Mouse (Mus musculus): ENCODE data around the gene Specc1. TPM values are rescaled to one million over a fixed set of nuclear protein-coding genes. Genes with fewer than 3 reads are reported as not detected.

Gene Specc1
- polyA plus RNA-seq, 2 experiments = 8.7 to 8.9 TPM

DNA sequence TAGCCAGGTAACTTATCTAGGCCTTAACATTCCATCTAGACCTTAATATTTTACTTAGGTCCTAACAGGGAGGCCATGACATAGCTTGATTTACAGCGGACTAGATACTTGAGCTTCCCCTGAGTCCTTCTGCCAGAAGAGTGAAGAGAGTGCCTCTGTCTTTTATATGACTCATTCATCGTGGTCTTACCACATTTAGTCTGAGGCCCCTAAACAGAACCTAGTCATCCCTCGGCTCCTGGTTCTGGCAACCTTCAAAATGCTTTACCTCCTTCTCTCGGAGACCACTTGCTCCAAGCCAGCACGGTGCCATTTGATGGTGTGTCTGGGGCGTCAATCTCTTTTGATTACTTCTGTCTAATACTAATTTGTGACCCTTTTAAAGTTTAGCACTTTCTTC, 133.8 kb downstream of the Specc1 start:
- DNase-seq (ENCODE audit: low spot score) = no peak
- Histone ChIP-seq H3K9ac (ENCODE audit: low read depth, low read length, severe bottlenecking) (no peak overlapping the region), H3K4me1 (ENCODE audit: control insufficient read depth, insufficient read depth, low read length) (no peaks in the 10 kb centered on the region), H3K4me2 (replicated peaks; ENCODE audit: low read depth, low read length, severe bottlenecking) (no peak overlapping the region), H3K9me3 (ENCODE audit: control insufficient read depth, low read length) (no peaks in the 10 kb centered on the region), H3K27ac (replicated peaks; ENCODE audit: low read depth, low read length) (no peak overlapping the region), H3K27me3 (ENCODE audit: control insufficient read depth, insufficient read depth, low read length) (no peaks in the 10 kb centered on the region), H3K36me3 (ENCODE audit: control insufficient read depth, insufficient read depth, low read length) (no peaks in the 10 kb centered on the region), H3K4me3 (replicated peaks; ENCODE audit: low read length) (no peak overlapping the region)
- 55% methylated on average over 6 of the region's 6 CpGs for WGBS
- no peak for ATAC-seq (ENCODE audit: low FRiP score, low read depth)
- TF ChIP-seq POLR2A (IDR thresholded peaks at IDR 0.05; ENCODE audit: borderline replicate concordance, extremely low read depth, insufficient read depth, insufficient read length) = no peak

- H3K4me2 ChIP-seq (replicated peaks; ENCODE audit: low read depth, low read length, severe bottlenecking) = no peak overlapping the region
- no peak overlapping the region for H3K9ac ChIP-seq (ENCODE audit: low read depth, low read length, severe bottlenecking)
- DNase-seq (ENCODE audit: low spot score) (no peak), ATAC-seq (ENCODE audit: low FRiP score, low read depth) (no peak)
- TF ChIP-seq POLR2A (IDR thresholded peaks at IDR 0.05; ENCODE audit: borderline replicate concordance, extremely low read depth, insufficient read depth, insufficient read length) = no peak
- no peaks in the 10 kb centered on the region for H3K9me3 ChIP-seq (ENCODE audit: control insufficient read depth, low read length)
- no peaks in the 10 kb centered on the region for H3K4me1 ChIP-seq (ENCODE audit: control insufficient read depth, insufficient read depth, low read length)
- H3K27ac ChIP-seq (replicated peaks; ENCODE audit: low read depth, low read length) = no peak overlapping the region
- H3K27me3 ChIP-seq (ENCODE audit: control insufficient read depth, insufficient read depth, low read length) = no peaks in the 10 kb centered on the region
- H3K4me3 ChIP-seq (replicated peaks; ENCODE audit: low read length) = no peak overlapping the region
- H3K36me3 ChIP-seq (ENCODE audit: control insufficient read depth, insufficient read depth, low read length) = no peaks in the 10 kb centered on the region
- WGBS = 65% methylated on average over 3 of the region's 3 CpGs
These were observed 146.9 kb downstream of the Specc1 start for GRCm38 (mm10) chr11:62103380-62103911.

GRCm38 (mm10) chr11:62106401-62106871, 149.9 kb downstream of the Specc1 start:
- Histone ChIP-seq H3K9me3 (ENCODE audit: control insufficient read depth, low read length) (no peaks in the 10 kb centered on the region), H3K4me3 (replicated peaks; ENCODE audit: low read length) (no peak overlapping the region), H3K4me2 (replicated peaks; ENCODE audit: low read depth, low read length, severe bottlenecking) (no peak overlapping the region), H3K27me3 (ENCODE audit: control insufficient read depth, insufficient read depth, low read length) (no peaks in the 10 kb centered on the region), H3K9ac (ENCODE audit: low read depth, low read length, severe bottlenecking) (no peak overlapping the region), H3K36me3 (ENCODE audit: control insufficient read depth, insufficient read depth, low read length) (no peaks in the 10 kb centered on the region), H3K27ac (replicated peaks; ENCODE audit: low read depth, low read length) (no peak overlapping the region), H3K4me1 (ENCODE audit: control insufficient read depth, insufficient read depth, low read length) (no peaks in the 10 kb centered on the region)
- TF ChIP-seq POLR2A (IDR thresholded peaks at IDR 0.05; ENCODE audit: borderline replicate concordance, extremely low read depth, insufficient read depth, insufficient read length) = no peak
- no peak for DNase-seq (ENCODE audit: low spot score)
- WGBS = 77% methylated on average over 1 of the region's 1 CpGs
- ATAC-seq (ENCODE audit: low FRiP score, low read depth) = no peak

DNA sequence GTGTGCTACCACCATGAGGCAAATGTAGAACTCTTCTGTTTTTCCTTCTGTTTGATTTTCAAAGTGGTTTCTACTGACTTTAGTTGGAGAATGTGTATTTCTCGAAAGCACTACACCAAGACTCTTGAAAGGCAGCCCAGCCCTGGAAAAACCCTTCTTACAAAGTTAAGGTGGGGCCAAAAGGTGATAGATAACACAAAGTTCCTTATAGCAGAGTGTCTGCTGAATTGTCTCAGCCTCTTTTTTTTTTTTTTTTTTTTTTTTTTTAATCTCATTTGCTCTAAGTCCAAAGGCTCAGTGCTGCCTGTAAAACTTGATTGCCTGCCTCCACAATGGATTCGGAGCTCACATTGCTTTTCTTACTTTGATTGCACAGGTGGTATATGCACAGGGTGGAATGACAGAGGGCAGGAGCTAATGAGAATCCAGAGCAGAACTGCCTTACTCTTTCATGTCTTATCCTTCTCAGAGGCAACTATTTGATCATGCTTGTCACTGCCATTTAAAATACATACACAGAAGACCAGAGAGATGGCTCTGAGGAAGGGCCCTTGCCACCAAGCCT, 150.8 kb downstream of the Specc1 start:
- H3K9me3 ChIP-seq (ENCODE audit: control insufficient read depth, low read length) = no peaks in the 10 kb centered on the region
- H3K27ac ChIP-seq (replicated peaks; ENCODE audit: low read depth, low read length) = no peak overlapping the region
- no peak overlapping the region for H3K4me2 ChIP-seq (replicated peaks; ENCODE audit: low read depth, low read length, severe bottlenecking)
- TF ChIP-seq POLR2A (IDR thresholded peaks at IDR 0.05; ENCODE audit: borderline replicate concordance, extremely low read depth, insufficient read depth, insufficient read length) = no peak
- no peaks in the 10 kb centered on the region; the same call in 1 of the 2 replicates for H3K36me3 ChIP-seq (ENCODE audit: control insufficient read depth, insufficient read depth, low read length)
- no peaks in the 10 kb centered on the region for H3K27me3 ChIP-seq (ENCODE audit: control insufficient read depth, insufficient read depth, low read length)
- 80% methylated on average over 2 of the region's 2 CpGs for WGBS
- H3K4me1 ChIP-seq (ENCODE audit: control insufficient read depth, insufficient read depth, low read length) = no peaks in the 10 kb centered on the region
- no peak for DNase-seq (ENCODE audit: low spot score)
- H3K9ac ChIP-seq (ENCODE audit: low read depth, low read length, severe bottlenecking) = no peak overlapping the region
- no peak overlapping the region for H3K4me3 ChIP-seq (replicated peaks; ENCODE audit: low read length)
- no peak for ATAC-seq (ENCODE audit: low FRiP score, low read depth)

DNA sequence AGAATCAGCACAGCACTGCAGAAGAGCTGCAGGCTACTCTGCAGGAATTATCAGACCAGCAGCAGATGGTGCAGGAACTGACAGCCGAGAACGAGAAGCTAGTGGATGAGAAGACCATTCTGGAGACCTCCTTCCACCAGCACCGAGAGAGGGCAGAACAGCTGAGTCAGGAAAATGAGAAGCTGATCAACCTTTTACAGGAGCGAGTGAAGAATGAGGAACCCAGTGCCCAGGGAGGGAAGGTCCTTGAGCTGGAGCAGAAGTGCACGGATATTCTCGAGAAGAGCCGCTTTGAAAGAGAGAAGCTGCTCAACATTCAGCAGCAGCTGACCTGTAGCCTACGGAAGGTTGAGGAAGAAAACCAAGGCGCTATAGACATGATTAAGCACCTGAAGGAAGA, 162.0 kb downstream of the Specc1 start:
- TF ChIP-seq POLR2A (IDR thresholded peaks at IDR 0.05; ENCODE audit: borderline replicate concordance, extremely low read depth, insufficient read depth, insufficient read length) = no peak
- H3K36me3 ChIP-seq (ENCODE audit: control insufficient read depth, insufficient read depth, low read length) = no peaks in the 10 kb centered on the region
- H3K27me3 ChIP-seq (ENCODE audit: control insufficient read depth, insufficient read depth, low read length) = no peaks in the 10 kb centered on the region
- 91% methylated on average over 9 of the region's 9 CpGs for WGBS
- no peaks in the 10 kb centered on the region for H3K9me3 ChIP-seq (ENCODE audit: control insufficient read depth, low read length)
- H3K4me3 ChIP-seq (replicated peaks; ENCODE audit: low read length) = no peak overlapping the region
- no peaks in the 10 kb centered on the region for H3K4me1 ChIP-seq (ENCODE audit: control insufficient read depth, insufficient read depth, low read length)
- no peak overlapping the region for H3K9ac ChIP-seq (ENCODE audit: low read depth, low read length, severe bottlenecking)
- DNase-seq (ENCODE audit: low spot score) = no peak
- H3K4me2 ChIP-seq (replicated peaks; ENCODE audit: low read depth, low read length, severe bottlenecking) = no peak overlapping the region
- H3K27ac ChIP-seq (replicated peaks; ENCODE audit: low read depth, low read length) = no peak overlapping the region
- ATAC-seq (ENCODE audit: low FRiP score, low read depth) = no peak

Measured in limb, embryonic 14.5 days (tissue).